Mouse (Mus musculus) ovary, postnatal 14 days (tissue): Measurements from ENCODE around the gene Ptcd2.

Source experiments
- DNase-seq: peaks from one replicate; pipeline ENCODE4 v3.0.0; 2022; ENCODE audit warnings: low spot score

The Ptcd2 gene

DNA sequence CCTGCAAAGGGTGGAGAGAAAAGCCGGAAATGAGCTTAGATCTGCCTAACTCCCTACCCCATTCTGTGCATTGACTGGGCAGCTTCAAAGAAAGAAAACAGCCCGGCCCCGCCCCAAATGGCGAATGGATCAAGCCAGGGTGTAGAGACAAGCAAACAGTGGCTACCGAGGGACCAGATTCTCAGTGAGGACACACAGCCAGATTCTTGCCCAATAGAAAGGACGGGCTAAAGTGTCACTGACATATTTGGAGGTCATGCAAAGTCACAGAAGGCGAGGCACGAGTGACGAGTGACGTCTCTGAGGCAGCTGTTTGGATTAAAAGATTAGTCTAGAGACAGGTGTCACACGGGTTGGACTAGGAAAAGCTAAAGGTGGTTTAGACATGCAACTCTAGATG, 40.1 kb downstream of the Ptcd2 start:
- DNase-seq, result no peak

DNA sequence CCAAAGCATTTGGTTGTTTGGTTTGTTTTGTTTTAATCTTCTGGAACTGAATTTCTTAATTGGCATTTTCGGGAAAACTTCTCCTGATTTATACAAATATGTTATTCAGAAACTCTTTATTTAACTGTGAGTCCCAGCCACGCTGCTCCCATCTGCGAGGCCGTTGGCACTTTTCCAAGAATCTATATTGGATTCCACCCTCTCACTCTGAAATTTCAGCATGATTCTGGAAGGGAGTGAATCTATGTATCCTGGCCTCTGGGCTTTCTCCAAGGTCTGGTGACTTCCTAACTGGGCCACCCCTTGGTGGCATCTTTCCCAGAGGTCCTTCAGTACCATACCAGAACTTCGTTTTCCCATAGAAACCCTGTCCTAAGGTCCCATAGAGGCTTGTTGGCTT, 40.7 kb downstream of the Ptcd2 start:
- DNase-seq, result no peak

DNA sequence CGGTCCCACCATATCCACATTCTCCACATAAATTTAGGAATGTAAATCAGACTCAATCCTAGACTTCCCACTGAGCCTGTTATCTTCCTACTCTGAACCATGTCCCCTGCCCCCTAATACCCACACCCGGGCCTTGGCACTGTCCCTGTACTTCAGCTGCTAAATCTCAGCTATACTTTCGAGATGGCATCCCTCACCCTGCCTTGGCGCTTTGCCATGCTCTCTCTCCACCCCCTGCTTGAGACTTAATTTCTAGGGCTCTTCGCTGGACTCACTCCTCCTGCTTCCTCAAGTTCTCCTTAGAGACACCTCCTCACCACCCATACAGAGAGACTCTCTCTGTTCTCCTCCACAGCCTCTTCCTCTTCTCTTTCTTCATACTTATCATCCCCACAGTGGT, 44.6 kb downstream of the Ptcd2 start:
- DNase-seq, result no peak

DNA sequence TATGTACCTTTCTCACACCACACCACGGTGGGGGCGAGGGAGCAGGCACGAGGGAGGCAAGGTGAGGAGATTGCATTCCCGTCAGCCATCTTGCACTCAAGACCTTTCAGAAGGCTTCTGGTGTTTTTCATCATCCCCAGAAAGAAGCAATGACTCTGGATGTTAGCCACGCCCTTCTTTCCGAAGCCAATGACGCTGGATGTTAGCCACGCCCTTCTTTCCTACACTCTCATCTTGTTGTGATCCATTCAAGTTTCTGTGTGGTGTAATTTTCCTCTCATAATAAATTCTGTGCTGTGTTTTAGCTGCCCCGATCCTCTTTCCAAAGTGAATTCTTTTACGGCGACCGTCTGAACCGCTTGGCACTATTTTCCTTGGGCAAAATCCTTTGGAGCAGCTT, 50.3 kb downstream of the Ptcd2 start:
- DNase-seq, result no peak

DNA sequence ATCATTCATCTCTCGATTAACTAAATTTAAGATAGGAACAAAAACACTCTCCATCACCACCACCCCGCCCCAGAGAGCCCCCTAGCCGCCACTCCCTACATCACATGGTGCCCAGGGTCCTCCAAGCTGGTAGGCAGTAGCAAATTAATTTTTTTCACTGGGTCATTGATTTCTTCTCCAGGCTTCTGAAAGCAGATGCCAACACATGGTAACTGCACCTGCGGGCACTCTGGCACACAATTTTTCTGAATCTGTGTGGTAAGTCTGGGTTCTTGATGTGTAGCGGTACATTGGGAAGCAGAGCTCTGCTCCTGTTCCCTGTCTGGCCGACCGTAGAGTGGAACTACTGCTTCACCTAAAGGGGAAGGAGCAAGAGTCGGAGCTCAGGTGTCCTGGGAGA, 53.7 kb downstream of the Ptcd2 start:
- no peak for DNase-seq

DNA sequence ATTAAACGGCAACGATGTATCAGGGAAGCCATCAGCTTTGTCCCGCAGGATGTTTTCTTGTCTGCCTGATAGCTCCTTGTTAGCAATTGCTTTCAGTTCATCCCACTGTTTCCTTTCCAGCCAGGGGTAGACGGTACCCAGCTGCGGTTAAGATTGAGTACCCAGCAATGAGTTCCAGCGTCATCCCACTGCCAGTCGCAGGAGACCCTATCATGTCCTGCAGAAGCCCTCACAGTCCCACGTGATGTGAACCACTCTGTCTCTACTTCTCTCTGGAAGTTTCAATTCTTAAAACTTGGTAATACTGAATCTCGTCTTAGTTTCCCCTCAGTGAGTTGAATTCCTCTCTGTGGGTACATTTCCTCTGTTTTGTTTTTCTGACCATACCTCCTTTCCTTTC, 56.7 kb downstream of the Ptcd2 start:
- no peak for DNase-seq

DNA sequence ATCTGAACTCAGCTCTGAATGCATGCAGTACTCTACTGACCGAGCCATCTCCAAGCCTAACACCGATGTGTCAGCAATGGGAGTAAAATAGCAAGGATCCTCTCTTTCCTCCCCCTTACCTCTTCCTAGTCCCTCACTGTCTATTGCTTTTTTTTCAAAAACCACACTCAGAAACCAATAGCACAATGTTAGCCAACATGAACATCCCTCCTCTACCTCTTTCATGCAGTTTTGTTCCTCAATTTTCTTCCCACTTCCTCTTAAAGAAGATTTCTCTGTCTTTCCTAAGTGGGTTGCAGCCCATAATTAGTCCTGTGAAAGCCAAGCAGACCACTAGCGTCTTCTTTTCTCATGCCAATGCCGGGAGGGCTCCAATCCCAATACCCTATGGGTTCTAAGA, 57.3 kb downstream of the Ptcd2 start:
- no peak for DNase-seq

DNA sequence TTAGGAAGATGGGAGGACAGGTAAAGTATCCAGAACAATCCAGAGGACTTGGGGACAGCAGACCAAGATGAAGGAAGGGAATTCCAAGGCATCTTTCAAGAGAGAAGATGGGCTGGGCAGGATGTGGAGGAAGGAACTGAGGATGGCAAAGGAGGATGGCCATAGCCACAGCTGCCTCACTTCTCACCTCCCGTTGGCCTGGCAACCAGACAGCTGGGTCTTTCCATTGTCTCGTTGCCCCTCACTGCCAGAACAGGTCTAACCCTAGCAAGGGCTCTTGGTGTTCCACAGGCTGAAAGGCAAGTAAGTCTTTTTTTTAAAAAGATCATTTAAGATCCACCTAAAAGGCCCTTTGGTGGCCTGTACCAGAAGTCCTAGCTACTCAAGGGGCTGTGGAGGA, 59.3 kb downstream of the Ptcd2 start:
- DNase-seq, result no peak

DNA sequence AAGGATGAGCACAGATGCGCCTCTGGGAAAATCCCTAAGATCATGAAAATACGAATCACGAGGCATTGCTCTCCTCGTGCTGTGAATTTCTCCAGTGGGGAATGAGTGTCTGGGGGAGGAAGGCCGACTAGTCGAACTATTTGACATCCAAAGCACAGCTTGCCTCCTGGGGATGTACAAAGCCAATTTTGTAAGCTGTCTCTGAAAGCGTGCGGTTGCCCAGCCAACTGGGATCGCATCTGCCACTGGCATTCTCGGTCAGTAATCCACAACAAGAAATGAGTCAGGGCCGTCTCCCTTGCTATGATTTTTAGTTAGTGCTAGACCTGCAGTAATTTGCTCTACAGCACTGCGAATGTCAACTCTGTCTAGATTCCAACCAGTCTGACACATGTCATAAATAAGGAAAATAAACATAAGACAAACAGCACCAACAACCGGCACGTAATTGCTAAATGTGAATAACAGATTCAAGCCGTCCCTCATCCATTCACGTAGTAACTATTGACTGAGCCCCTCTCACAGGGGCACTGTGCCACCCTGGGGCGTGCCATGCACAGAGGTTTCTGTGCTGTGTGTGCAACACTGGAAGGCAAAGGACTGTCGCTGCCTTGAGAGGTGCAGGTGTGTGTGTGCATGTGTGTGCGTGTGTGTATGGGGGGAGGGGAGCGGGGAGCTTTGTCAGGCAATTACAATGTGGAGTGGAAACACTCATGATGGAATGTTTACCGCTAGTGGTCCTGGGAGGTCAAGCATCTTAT, 59.9 kb downstream of the Ptcd2 start:
- DNase-seq, result no peak

DNA sequence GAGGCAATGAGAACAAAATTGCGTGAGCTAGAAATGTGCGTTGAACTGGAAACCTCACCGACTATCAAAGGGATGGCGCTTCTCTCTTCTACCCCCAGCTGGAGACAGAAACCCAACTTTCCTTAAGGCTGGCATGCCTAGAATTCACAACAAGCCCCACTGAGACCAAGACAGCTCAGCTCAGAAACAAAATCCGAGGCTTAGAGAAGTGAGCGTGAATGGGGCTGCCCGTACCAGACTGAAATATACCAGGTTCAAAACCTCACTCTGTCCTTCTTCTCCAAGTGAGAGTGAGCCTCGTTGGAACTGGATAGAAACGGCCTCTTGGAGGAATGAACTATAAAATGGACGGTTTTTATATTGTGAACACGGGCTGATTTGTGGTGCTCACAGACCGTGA, 60.6 kb downstream of the Ptcd2 start:
- DNase-seq, result no peak

DNA sequence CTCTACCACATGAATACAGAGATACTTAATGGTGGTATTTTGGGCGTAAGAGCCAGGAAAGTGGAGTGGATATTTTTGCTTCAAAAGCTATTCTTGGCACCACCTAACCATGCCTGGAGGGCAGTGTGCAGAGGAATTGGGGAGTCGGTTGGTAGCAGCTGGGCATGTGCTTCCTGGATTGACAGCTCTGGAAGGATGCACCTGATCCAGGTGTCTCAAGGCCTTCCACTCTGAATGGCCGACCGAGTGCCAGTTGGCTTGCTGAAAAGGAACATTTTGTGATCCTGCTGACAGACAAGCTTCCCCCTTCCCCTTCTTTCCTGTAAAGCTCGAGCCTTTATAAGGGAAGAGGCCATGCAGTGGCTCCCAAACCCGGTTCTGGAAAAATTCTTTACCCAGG, 61.5 kb downstream of the Ptcd2 start:
- DNase-seq, result no peak

DNA sequence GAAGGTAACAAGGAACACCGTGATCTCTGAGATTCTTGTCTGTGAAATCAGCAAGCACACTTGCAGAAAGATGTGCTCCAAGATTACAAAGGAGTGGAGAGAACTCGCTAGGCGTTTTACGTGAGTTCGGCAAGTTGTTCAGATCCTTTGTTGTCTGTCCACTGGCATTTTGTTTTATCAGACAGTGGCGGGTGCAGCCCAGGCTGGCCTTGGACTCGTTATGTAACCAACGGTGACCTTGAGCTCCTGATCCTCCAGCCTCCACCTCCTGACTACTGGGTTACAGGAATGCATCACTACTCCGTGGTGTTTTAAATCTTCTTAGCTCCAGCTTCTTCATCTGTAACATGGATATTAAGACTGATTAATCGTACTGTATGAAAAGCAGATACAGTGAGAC, 65.2 kb downstream of the Ptcd2 start:
- DNase-seq, result no peak

DNA sequence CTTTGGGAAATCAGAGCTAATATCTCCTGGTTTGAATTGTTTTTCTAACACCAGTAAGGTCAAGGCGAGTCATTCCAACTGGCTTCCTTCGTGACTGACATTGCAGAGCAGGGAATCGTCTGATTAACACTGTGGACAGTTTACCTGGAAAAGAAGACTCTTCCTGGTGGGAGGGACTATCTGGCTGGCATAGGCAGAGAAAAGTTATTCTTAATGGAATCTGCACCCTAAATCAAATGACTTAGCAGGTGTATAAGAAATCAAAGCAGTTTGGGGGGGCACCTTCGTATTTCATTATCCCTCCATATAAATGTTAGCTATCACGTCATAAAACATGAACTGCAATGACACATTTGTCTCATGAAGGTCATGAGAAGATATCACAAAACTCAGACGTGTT, 66.0 kb downstream of the Ptcd2 start:
- no peak for DNase-seq

DNA sequence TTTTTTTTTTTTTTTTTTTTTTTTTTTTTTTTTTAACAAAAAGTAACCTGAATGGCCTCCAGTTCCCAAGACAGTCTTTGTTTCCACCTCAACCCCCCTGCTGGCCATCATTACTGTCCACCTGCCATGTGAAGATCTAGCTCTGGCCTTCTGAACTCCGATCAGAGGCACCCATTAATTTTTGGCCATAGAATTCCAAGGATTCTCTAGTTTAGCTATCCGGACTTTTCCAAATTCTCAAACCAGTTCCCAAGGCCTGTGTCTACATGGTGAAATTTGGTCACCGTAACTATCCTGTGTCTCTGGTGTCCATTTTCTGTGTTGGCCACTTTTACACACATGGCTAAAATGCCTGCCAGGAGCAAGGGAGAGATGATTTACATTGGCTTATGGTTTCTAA, 67.0 kb downstream of the Ptcd2 start:
- DNase-seq, result no peak

DNA sequence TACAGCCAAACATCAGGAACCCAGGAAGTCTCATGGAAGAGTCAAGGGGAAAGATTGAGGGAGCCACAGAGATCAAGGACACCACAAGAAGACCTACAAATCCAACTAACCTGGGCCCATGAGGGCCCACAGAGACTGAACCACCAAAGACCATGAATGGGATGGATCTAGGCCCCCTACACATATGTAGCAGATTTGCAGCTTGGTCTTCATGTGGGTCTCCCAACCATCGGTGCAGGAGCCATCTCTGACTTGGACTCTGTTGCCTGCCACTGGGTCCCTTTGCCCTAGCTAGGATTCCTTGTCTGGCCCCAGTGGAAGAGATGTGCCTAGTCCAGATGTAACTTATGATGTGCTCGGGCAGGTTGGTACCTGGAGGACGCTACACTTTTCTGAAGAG, 72.5 kb downstream of the Ptcd2 start:
- no peak for DNase-seq
